ENCODE assay signal across 9 mouse cellular contexts in the genomic region with DNA sequence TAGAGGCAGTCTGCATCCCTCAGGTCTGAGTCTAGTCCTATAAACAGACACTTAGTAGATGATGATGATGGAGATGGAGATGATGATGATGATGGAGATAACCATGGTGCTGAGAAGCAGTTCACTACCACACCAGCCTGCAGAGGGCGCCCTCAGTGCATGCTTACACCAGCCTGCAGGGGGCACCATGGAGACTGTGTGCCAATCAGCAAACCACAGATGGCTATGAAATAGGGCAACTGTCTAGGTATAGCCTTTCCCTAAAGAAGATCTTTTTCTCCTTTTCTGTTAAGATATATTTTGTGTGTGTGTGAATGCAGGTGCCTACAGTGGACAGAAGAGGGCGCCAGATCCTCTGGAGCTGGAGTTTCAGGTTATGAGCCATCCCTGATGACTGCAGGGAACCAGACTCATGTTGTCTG. TPM values are rescaled to one million over a fixed set of nuclear protein-coding genes. Genes with fewer than 3 reads are reported as not detected.
A peak's percentile ranks its signal among the peaks of the same experiment; 100 is the strongest.
DNase-seq lines count a peak whose midpoint lies in the region; ATAC-seq lines count a peak whose summit lies in the region.
"Had no signal": no experiment of that assay in that cellular context is flagged by ENCODE, and none has a peak within 500 bp of the region (broad histone marks: within the 10 kb centered on the region; RNA-seq: fewer than 3 reads in every experiment).

No protein-coding gene starts in this region.

- no peaks in the 10 kb centered on the region for H3K36me3 ChIP-seq in heart, embryonic 12.5 days
- H3K36me3 ChIP-seq: limb, embryonic 13.5 days had no signal

- no peak overlapping the region for H3K4me3 ChIP-seq in heart, embryonic 12.5 days
- H3K4me3 ChIP-seq: limb, embryonic 13.5 days had no signal

- peaks cover 29% of the 10 kb centered on the region for H3K4me1 ChIP-seq in heart, embryonic 12.5 days (replicated peaks)

- H3K9me3 ChIP-seq in heart, embryonic 12.5 days (replicated peaks) = no peaks in the 10 kb centered on the region
- H3K9me3 ChIP-seq: limb, embryonic 13.5 days had no signal

- 13% methylated on average over 2 of the region's 2 CpGs for WGBS in heart, embryonic 12.5 days

- H3K27me3 ChIP-seq in heart, embryonic 12.5 days (replicated peaks) = peaks cover 4% of the 10 kb centered on the region; the same call in 1 of the 2 replicates
- H3K27me3 ChIP-seq: limb, embryonic 13.5 days had no signal

- no peak overlapping the region for H3K4me2 ChIP-seq in heart, embryonic 12.5 days
- H3K4me2 ChIP-seq: limb, embryonic 13.5 days had no signal

- ATAC-seq in heart, embryonic 12.5 days (ENCODE audit: insufficient number of reproducible peaks, low FRiP score) = no peak

- H3K9ac ChIP-seq in heart, embryonic 12.5 days = no peak overlapping the region
- H3K9ac ChIP-seq: limb, embryonic 13.5 days had no signal

- peak; percentile 49 for DNase-seq in heart, postnatal 4 days
- DNase-seq in right cerebral cortex, postnatal 14 days = peak; percentile 46
- DNase-seq in right cerebral cortex, postnatal 36 days (ENCODE audit: low spot score in 2 of 2) = no peak
- DNase-seq in adrenal gland, postnatal 36 days = peak; percentile 53 to 59
- DNase-seq in induced T-regulatory cell, adult 2 months (ENCODE audit: low read depth) = peak; percentile 71
- peak; percentile 53 for DNase-seq in right cerebral cortex, postnatal 4 days
- DNase-seq in heart, adult 8-10 months (ENCODE audit: low spot score) = no peak

- no peak overlapping the region for H3K27ac ChIP-seq in heart, embryonic 12.5 days (ENCODE audit: poor library complexity, severe bottlenecking)
- H3K27ac ChIP-seq: limb, embryonic 13.5 days had no signal

RNA-seq across cellular contexts. Expression of a gene that starts 4.8 kb away (rescaled TPM):
- total RNA-seq in heart, postnatal 4 days (2021) = 10 to 100 TPM; 30.1 to 31.0 TPM
- 16.5 and 17.6 TPM in 2 replicates for polyA plus RNA-seq in heart, embryonic 12.5 days (2016; fragmentation: Nextera tagmentation; extraction: Ambion mirVana)
- 10 to 100 TPM in 1 of 2 experiments, 1 to 10 TPM in 1; 5.7 to 10.7 TPM for total RNA-seq in adrenal gland, postnatal 36 days (2021)
- 1 to 10 TPM; 2.3 to 4.9 (median 3.3) TPM for total RNA-seq in heart, adult 8-10 months (2022)

RNA-seq across cellular contexts. Expression of a gene that starts 42.9 kb away (rescaled TPM):
- total RNA-seq in heart, postnatal 4 days (2021) = under 1 TPM in 1 of 2 experiments, not detected in 1; 0.77 TPM
- polyA plus RNA-seq in heart, embryonic 12.5 days (2016; fragmentation: Nextera tagmentation; extraction: Ambion mirVana) = 2.5 and 2.8 TPM in 2 replicates
- under 1 TPM; 0.49 to 0.93 TPM for total RNA-seq in adrenal gland, postnatal 36 days (2021)
- under 1 TPM in 1 of 4 experiments, not detected in 3; 0.83 TPM for total RNA-seq in heart, adult 8-10 months (2022)

RNA-seq across cellular contexts. Expression of a gene that starts 46.5 kb away (rescaled TPM):
- over 10,000 TPM in 1 of 2 experiments, 1,000 to 10,000 TPM in 1; 3,595 to 11,404 TPM for total RNA-seq in heart, postnatal 4 days (2021)
- 25,253 and 27,825 TPM in 2 replicates for polyA plus RNA-seq in heart, embryonic 12.5 days (2016; fragmentation: Nextera tagmentation; extraction: Ambion mirVana)
- total RNA-seq in adrenal gland, postnatal 36 days (2021) = 1,000 to 10,000 TPM; 1,676 to 2,955 TPM
- total RNA-seq in heart, adult 8-10 months (2022) = 1,000 to 10,000 TPM; 1,411 to 8,978 (median 2,103) TPM

RNA-seq across cellular contexts. Expression of a gene that starts 56.0 kb away (rescaled TPM):
- total RNA-seq in heart, postnatal 4 days (2021) = 1 to 10 TPM in 1 of 2 experiments, not detected in 1; 1.2 TPM
- 15.7 and 18.1 TPM in 2 replicates for polyA plus RNA-seq in heart, embryonic 12.5 days (2016; fragmentation: Nextera tagmentation; extraction: Ambion mirVana)
- not detected for total RNA-seq in adrenal gland, postnatal 36 days (2021)
- 1 to 10 TPM in 1 of 4 experiments, under 1 TPM in 1, not detected in 2; 0.52 to 1.6 TPM for total RNA-seq in heart, adult 8-10 months (2022)

RNA-seq across cellular contexts. Expression of a gene that starts 59.5 kb away (rescaled TPM):
- over 10,000 TPM in 1 of 2 experiments, 1,000 to 10,000 TPM in 1; 3,912 to 12,509 TPM for total RNA-seq in heart, postnatal 4 days (2021)
- 11,592 and 12,808 TPM in 2 replicates for polyA plus RNA-seq in heart, embryonic 12.5 days (2016; fragmentation: Nextera tagmentation; extraction: Ambion mirVana)
- 1,000 to 10,000 TPM; 2,230 to 3,771 TPM for total RNA-seq in adrenal gland, postnatal 36 days (2021)
- over 10,000 TPM in 1 of 4 experiments, 1,000 to 10,000 TPM in 3; 1,679 to 11,117 (median 2,615) TPM for total RNA-seq in heart, adult 8-10 months (2022)

Comparison
In these comparisons a context has a peak if more than half of its experiments do, and no peak if none do; other contexts are left out.
1. DNase-seq: peak in heart, postnatal 4 days (single experiment), right cerebral cortex, postnatal 14 days (single experiment), adrenal gland, postnatal 36 days (2 of 2), induced T-regulatory cell, adult 2 months (single experiment) and right cerebral cortex, postnatal 4 days (single experiment); none in right cerebral cortex, postnatal 36 days (0 of 2) and heart, adult 8-10 months (single experiment).